Mouse (Mus musculus): ENCODE data around the gene Nipal4.
A peak's percentile ranks its signal among the peaks of the same experiment; 100 is the strongest.
"Not testable (repeated sequence)": the region's sequence is repeated elsewhere in the genome, so short reads cannot be mapped to it uniquely, and the experiment has no call there.

Nipal4 gene

GRCm38 (mm10) chr11:46165866-46166585 is at the start of gene Nipal4:
Gene Nipal4, minus strand, starts transcription at chr11:46166508.
- no peak for DNase-seq (ENCODE audit: low spot score)

GRCm38 (mm10) chr11:46215354-46215753 is 49.0 kb upstream of the Nipal4 start:
- peak; percentile 65 for DNase-seq (ENCODE audit: low spot score)

GRCm38 (mm10) chr11:46214368-46215230 is 48.3 kb upstream of the Nipal4 start:
- no peak for DNase-seq (ENCODE audit: low spot score)

- no peak for DNase-seq (ENCODE audit: low spot score)
Measured at GRCm38 (mm10) chr11:46213844-46214243, 47.5 kb upstream of the Nipal4 start.

GRCm38 (mm10) chr11:46211858-46212257 is 45.5 kb upstream of the Nipal4 start:
- no peak for DNase-seq (ENCODE audit: low spot score)

GRCm38 (mm10) chr11:46209884-46210283 is 43.6 kb upstream of the Nipal4 start:
- no peak for DNase-seq (ENCODE audit: low spot score)

GRCm38 (mm10) chr11:46205639-46206409 is 39.5 kb upstream of the Nipal4 start:
- no peak for DNase-seq (ENCODE audit: low spot score)

GRCm38 (mm10) chr11:46204841-46205240 is 38.5 kb upstream of the Nipal4 start:
- no peak for DNase-seq (ENCODE audit: low spot score)

GRCm38 (mm10) chr11:46202547-46202887 is 36.2 kb upstream of the Nipal4 start:
- DNase-seq (ENCODE audit: low spot score) = no peak

- DNase-seq (ENCODE audit: low spot score) = peak; percentile 55
Measured at GRCm38 (mm10) chr11:46201636-46202546, 35.6 kb upstream of the Nipal4 start.

- no peak for DNase-seq (ENCODE audit: low spot score)
Measured at GRCm38 (mm10) chr11:46200664-46201063, 34.4 kb upstream of the Nipal4 start.

GRCm38 (mm10) chr11:46194175-46194574 is 27.9 kb upstream of the Nipal4 start:
- DNase-seq (ENCODE audit: low spot score) = no peak

- DNase-seq (ENCODE audit: low spot score) = no peak
Measured at GRCm38 (mm10) chr11:46188283-46188682, 22.0 kb upstream of the Nipal4 start.

- DNase-seq (ENCODE audit: low spot score) = no peak
Measured at GRCm38 (mm10) chr11:46185486-46185885, 19.2 kb upstream of the Nipal4 start.

GRCm38 (mm10) chr11:46184946-46185345 is 18.6 kb upstream of the Nipal4 start:
- no peak for DNase-seq (ENCODE audit: low spot score)

- not testable (repeated sequence) for DNase-seq (ENCODE audit: low spot score)
Measured at GRCm38 (mm10) chr11:46182031-46182430, 15.7 kb upstream of the Nipal4 start.

GRCm38 (mm10) chr11:46177246-46178043 is 11.1 kb upstream of the Nipal4 start:
- DNase-seq (ENCODE audit: low spot score) = no peak

GRCm38 (mm10) chr11:46176155-46176554 is 9.8 kb upstream of the Nipal4 start:
- DNase-seq (ENCODE audit: low spot score) = no peak

GRCm38 (mm10) chr11:46172128-46172527 is 5.8 kb upstream of the Nipal4 start:
- no peak for DNase-seq (ENCODE audit: low spot score)

GRCm38 (mm10) chr11:46169908-46170307 is 3.6 kb upstream of the Nipal4 start:
- DNase-seq (ENCODE audit: low spot score) = no peak

- DNase-seq (ENCODE audit: low spot score) = no peak
Measured at GRCm38 (mm10) chr11:46168506-46168905, 2.2 kb upstream of the Nipal4 start.

Data from layer of hippocampus, adult 9-10 months (tissue).